In the genomic region with DNA sequence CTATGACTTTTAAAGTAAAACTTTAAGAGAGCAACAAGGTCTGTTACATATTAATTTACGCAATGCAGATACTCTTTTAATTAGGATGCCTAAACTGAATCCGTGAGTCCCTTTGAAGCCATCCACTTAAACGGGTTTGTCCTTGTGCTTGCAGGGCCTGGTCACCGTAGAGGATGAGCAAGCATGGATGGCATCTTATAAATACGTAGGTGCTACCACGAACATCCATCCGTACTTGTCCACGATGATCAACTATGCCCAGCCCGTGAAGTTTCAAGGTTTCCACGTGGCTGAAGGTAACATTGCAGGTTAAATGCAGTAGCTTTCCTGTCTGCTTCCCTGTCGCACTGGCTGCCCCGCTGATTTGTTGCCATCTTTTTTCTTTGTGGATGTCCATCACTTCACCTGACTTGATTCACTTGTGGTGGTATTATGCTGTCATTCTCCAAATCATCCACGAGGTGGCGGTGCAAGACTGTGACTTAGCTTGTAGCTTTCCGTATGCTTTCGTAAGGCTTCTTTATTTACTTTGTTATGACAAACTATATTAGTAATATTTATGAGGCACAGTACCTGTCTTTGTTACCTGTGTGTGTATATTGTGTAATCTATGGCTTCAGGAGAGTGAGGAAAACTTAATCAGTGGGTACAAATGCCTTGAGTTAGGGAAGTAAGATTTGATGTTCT, we compare ENCODE assay signal across 9 mouse cellular contexts.
DNase-seq lines count a peak whose midpoint lies in the region; ATAC-seq and TF ChIP-seq lines count a peak whose summit lies in the region.
"Had no signal": no experiment of that assay in that cellular context is flagged by ENCODE, and none has a peak within 500 bp of the region (broad histone marks: within the 10 kb centered on the region; RNA-seq: fewer than 3 reads in every experiment).

No protein-coding gene starts in this region.

- peak; percentile 50 for DNase-seq in ES-CJ7 (ENCODE audit: low read depth, low spot score)
- peak; percentile 31 for DNase-seq in cerebellum, adult 11-12 months
- DNase-seq in forebrain, embryonic 14.5 days (ENCODE audit: low spot score) = peak; percentile 79
- DNase-seq in layer of hippocampus, postnatal 36 days = peak; percentile 31 to 42
- peak; percentile 87 for DNase-seq in midbrain, embryonic 14.5 days
- peak; percentile 15 for DNase-seq in thymus, postnatal 14 days

- H3K9me3 ChIP-seq in intestine, postnatal 0 days (ENCODE audit: control insufficient read depth) = no peaks in the 10 kb centered on the region
- H3K9me3 ChIP-seq in intestine, embryonic 15.5 days = no peaks in the 10 kb centered on the region
- H3K9me3 ChIP-seq in forebrain, embryonic 14.5 days (replicated peaks; ENCODE audit: control insufficient read depth, low read length) = no peaks in the 10 kb centered on the region
- H3K9me3 ChIP-seq in midbrain, embryonic 14.5 days (ENCODE audit: control insufficient read depth, low read length) = no peaks in the 10 kb centered on the region
- H3K9me3 ChIP-seq: limb, embryonic 12.5 days had no signal

- H3K4me2 ChIP-seq in intestine, postnatal 0 days (replicated peaks; ENCODE audit: low read depth) = no peak overlapping the region
- H3K4me2 ChIP-seq in intestine, embryonic 15.5 days (replicated peaks) = no peak overlapping the region
- no peak overlapping the region for H3K4me2 ChIP-seq in forebrain, embryonic 14.5 days (ENCODE audit: low read length)
- no peak overlapping the region for H3K4me2 ChIP-seq in midbrain, embryonic 14.5 days (ENCODE audit: low read length)
- H3K4me2 ChIP-seq: limb, embryonic 12.5 days had no signal

- H3K9ac ChIP-seq in intestine, postnatal 0 days (ENCODE audit: low read depth, low read length) = no peak overlapping the region
- H3K9ac ChIP-seq in intestine, embryonic 15.5 days = no peak overlapping the region
- H3K9ac ChIP-seq in forebrain, embryonic 14.5 days (ENCODE audit: low read length) = no peak overlapping the region
- H3K9ac ChIP-seq in midbrain, embryonic 14.5 days (replicated peaks; ENCODE audit: low read length) = no peak overlapping the region
- H3K9ac ChIP-seq: limb, embryonic 12.5 days had no signal

- no peaks in the 10 kb centered on the region for H3K4me1 ChIP-seq in intestine, postnatal 0 days (replicated peaks; ENCODE audit: control insufficient read depth, insufficient read depth, low read length)
- no peaks in the 10 kb centered on the region for H3K4me1 ChIP-seq in intestine, embryonic 15.5 days (replicated peaks)
- H3K4me1 ChIP-seq in forebrain, embryonic 14.5 days (ENCODE audit: control insufficient read depth, insufficient read depth, low read length) = peaks cover 5% of the 10 kb centered on the region; the same call in 1 of the 2 replicates
- H3K4me1 ChIP-seq in midbrain, embryonic 14.5 days (ENCODE audit: control insufficient read depth, insufficient read depth, low read length) = no peaks in the 10 kb centered on the region

- H3K27ac ChIP-seq in intestine, postnatal 0 days (ENCODE audit: low read depth, low read length) = no peak overlapping the region
- no peak overlapping the region for H3K27ac ChIP-seq in intestine, embryonic 15.5 days
- no peak overlapping the region for H3K27ac ChIP-seq in forebrain, embryonic 14.5 days (ENCODE audit: low read depth, low read length)
- H3K27ac ChIP-seq in midbrain, embryonic 14.5 days (replicated peaks; ENCODE audit: low read depth, low read length) = no peak overlapping the region
- H3K27ac ChIP-seq: limb, embryonic 12.5 days had no signal

- H3K27me3 ChIP-seq in intestine, postnatal 0 days (replicated peaks; ENCODE audit: control insufficient read depth, insufficient read depth, low read length) = no peaks in the 10 kb centered on the region
- H3K27me3 ChIP-seq in intestine, embryonic 15.5 days (replicated peaks) = no peaks in the 10 kb centered on the region
- no peaks in the 10 kb centered on the region for H3K27me3 ChIP-seq in forebrain, embryonic 14.5 days (replicated peaks; ENCODE audit: control insufficient read depth, insufficient read depth, low read length)
- H3K27me3 ChIP-seq in midbrain, embryonic 14.5 days (ENCODE audit: control insufficient read depth, insufficient read depth, low read length) = no peaks in the 10 kb centered on the region
- H3K27me3 ChIP-seq: limb, embryonic 12.5 days had no signal

- TF ChIP-seq CTCF in intestine, postnatal 0 days (IDR thresholded peaks at IDR 0.05; ENCODE audit: low read depth) = peak; percentile 88

- 53% methylated on average over 16 of the region's 16 CpGs for WGBS in intestine, postnatal 0 days
- 56% methylated on average over 16 of the region's 16 CpGs for WGBS in intestine, embryonic 15.5 days
- WGBS in forebrain, embryonic 14.5 days = 61% methylated on average over 16 of the region's 16 CpGs
- WGBS in midbrain, embryonic 14.5 days = 58% methylated on average over 16 of the region's 16 CpGs

- no peak for ATAC-seq in intestine, postnatal 0 days
- ATAC-seq in intestine, embryonic 15.5 days = no peak
- peak; percentile 60 for ATAC-seq in forebrain, embryonic 14.5 days
- ATAC-seq in midbrain, embryonic 14.5 days (ENCODE audit: low FRiP score, low TSS enrichment) = peak; percentile 34; the same call in 1 of the 2 replicates

- no peak overlapping the region for H3K4me3 ChIP-seq in intestine, postnatal 0 days (ENCODE audit: low read depth, low read length)
- H3K4me3 ChIP-seq in intestine, embryonic 15.5 days (replicated peaks) = no peak overlapping the region
- H3K4me3 ChIP-seq in forebrain, embryonic 14.5 days (ENCODE audit: low read depth, low read length) = no peak overlapping the region
- H3K4me3 ChIP-seq in midbrain, embryonic 14.5 days (replicated peaks; ENCODE audit: low read depth, low read length) = no peak overlapping the region
- H3K4me3 ChIP-seq: limb, embryonic 12.5 days had no signal

- H3K36me3 ChIP-seq in intestine, postnatal 0 days (ENCODE audit: control insufficient read depth, insufficient read depth) = no peaks in the 10 kb centered on the region
- no peaks in the 10 kb centered on the region for H3K36me3 ChIP-seq in intestine, embryonic 15.5 days
- 0 out of 2 replicates have a peak, but pooled peaks cover 2% of the 10 kb centered on the region for H3K36me3 ChIP-seq in forebrain, embryonic 14.5 days (ENCODE audit: control insufficient read depth, insufficient read depth, low read length)
- H3K36me3 ChIP-seq in midbrain, embryonic 14.5 days (ENCODE audit: control insufficient read depth, insufficient read depth, low read length) = 0 out of 2 replicates have a peak, but pooled peaks cover 2% of the 10 kb centered on the region
- H3K36me3 ChIP-seq: limb, embryonic 12.5 days had no signal

Comparison
In these comparisons a context has a peak if more than half of its experiments do, and no peak if none do; other contexts are left out.
1. ATAC-seq: peak in forebrain, embryonic 14.5 days (single experiment) and midbrain, embryonic 14.5 days (single experiment); none in intestine, postnatal 0 days (single experiment) and intestine, embryonic 15.5 days (single experiment).
2. DNase-seq: peak in every context shown above with its lines; median percentile 87 in midbrain, embryonic 14.5 days; 79 in forebrain, embryonic 14.5 days; 50 in ES-CJ7; 36 in layer of hippocampus, postnatal 36 days; 31 in cerebellum, adult 11-12 months; 15 in thymus, postnatal 14 days.